Mouse (Mus musculus) limb, embryonic 12.5 days (tissue): Measurements from ENCODE around the gene Tmem163. TPM values are rescaled to one million over a fixed set of nuclear protein-coding genes. Genes with fewer than 3 reads are reported as not detected.

Source experiments
- ATAC-seq: fragments of 200-750 bp; cut with Nextera tagmentation; 2 replicates; pipeline ENCODE4 v1.8.0; 2017; ENCODE audit warnings: low read depth, moderate TSS enrichment; ENCODE audit not compliant: insufficient number of reproducible peaks, insufficient read depth, low FRiP score, low TSS enrichment
- H3K27ac ChIP-seq: fragments of 300-500 bp; sonication (generic); 2 replicates; pipeline ENCODE4 v1.5.1; 2016; ENCODE audit warnings: mild to moderate bottlenecking, moderate library complexity
- H3K27me3 ChIP-seq: fragments of 300-500 bp; sonication (generic); 2 replicates; pipeline ENCODE4 v1.6.1; 2016; ENCODE audit warnings: mild to moderate bottlenecking, moderate library complexity
- H3K36me3 ChIP-seq: fragments of 300-500 bp; sonication (generic); 2 replicates; pipeline ENCODE4 v1.6.1; 2016; ENCODE audit warnings: mild to moderate bottlenecking, moderate library complexity
- H3K4me1 ChIP-seq: fragments of 300-500 bp; sonication (generic); replicated peaks from 2 replicates; pipeline ENCODE4 v1.6.1; 2016
- H3K4me2 ChIP-seq: fragments of 300-500 bp; sonication (generic); 2 replicates; pipeline ENCODE4 v1.6.1; 2016; ENCODE audit warnings: mild to moderate bottlenecking, moderate library complexity
- H3K4me3 ChIP-seq: fragments of 300-500 bp; sonication (generic); replicated peaks from 2 replicates; pipeline ENCODE4 v1.5.1; 2016; ENCODE audit warnings: mild to moderate bottlenecking
- H3K9ac ChIP-seq: fragments of 300-500 bp; sonication (generic); replicated peaks from 2 replicates; pipeline ENCODE4 v1.6.1; 2016; ENCODE audit warnings: mild to moderate bottlenecking, moderate library complexity
- H3K9me3 ChIP-seq: fragments of 300-500 bp; sonication (generic); 2 replicates; pipeline ENCODE4 v1.6.1; 2016; ENCODE audit warnings: mild to moderate bottlenecking, moderate library complexity
- WGBS: fragments of 180-500 bp; shearing (Covaris S2); methylation state at CpG from one replicate; pipeline ENCODE4 v1.1.7; 2016; 5-methylcytosine and 5-hydroxymethylcytosine counted together
- polyA plus RNA-seq: library from polyadenylated mRNA; unstranded; fragments of >200 nt; fragmentation: Nextera tagmentation; extraction: Ambion mirVana; gene quantifications from 2 replicates; pipeline ENCODE4 v1.2.1, GENCODE M21; 2016

The Tmem163 gene
- polyA plus RNA-seq, 1 experiment from 2014 or later: 6.9 TPM

GRCm38 (mm10) chr1:127487161-127487560 is 192.2 kb downstream of the Tmem163 start:
- no peak overlapping the region for H3K4me2 ChIP-seq
- peaks cover 10% of the 10 kb centered on the region for H3K36me3 ChIP-seq
- no peaks in the 10 kb centered on the region for H3K27me3 ChIP-seq
- H3K27ac ChIP-seq: no peak overlapping the region
- no peak for ATAC-seq
- no peak overlapping the region for H3K4me3 ChIP-seq
- no peaks in the 10 kb centered on the region for H3K9me3 ChIP-seq
- H3K4me1 ChIP-seq: no peaks in the 10 kb centered on the region
- 79% methylated on average over 4 of the region's 4 CpGs for WGBS
- no peak overlapping the region for H3K9ac ChIP-seq

GRCm38 (mm10) chr1:127484826-127485225 is 194.5 kb downstream of the Tmem163 start:
- Histone ChIP-seq H3K27ac (no peak overlapping the region), H3K9ac (no peak overlapping the region), H3K4me1 (no peaks in the 10 kb centered on the region), H3K4me2 (no peak overlapping the region), H3K4me3 (no peak overlapping the region), H3K27me3 (no peaks in the 10 kb centered on the region), H3K9me3 (no peaks in the 10 kb centered on the region), H3K36me3 (peaks cover 21% of the 10 kb centered on the region)
- 47% methylated on average over 7 of the region's 7 CpGs for WGBS
- no peak for ATAC-seq

- Histone ChIP-seq H3K27me3 (no peaks in the 10 kb centered on the region), H3K9ac (no peak overlapping the region), H3K4me1 (no peaks in the 10 kb centered on the region), H3K9me3 (no peaks in the 10 kb centered on the region), H3K36me3 (peaks cover 26% of the 10 kb centered on the region), H3K27ac (no peak overlapping the region), H3K4me3 (no peak overlapping the region), H3K4me2 (no peak overlapping the region)
- WGBS: 91% methylated on average over 8 of the region's 8 CpGs
- ATAC-seq: no peak
Observed at GRCm38 (mm10) chr1:127484188-127484587, 195.2 kb downstream of the Tmem163 start.

GRCm38 (mm10) chr1:127482911-127483310 is 196.4 kb downstream of the Tmem163 start:
- no peak for ATAC-seq
- Histone ChIP-seq H3K36me3 (peaks cover 30% of the 10 kb centered on the region), H3K27me3 (no peaks in the 10 kb centered on the region), H3K27ac (no peak overlapping the region), H3K4me3 (no peak overlapping the region), H3K9ac (no peak overlapping the region), H3K4me1 (no peaks in the 10 kb centered on the region), H3K9me3 (no peaks in the 10 kb centered on the region), H3K4me2 (no peak overlapping the region)
- WGBS: 82% methylated on average over 10 of the region's 10 CpGs

GRCm38 (mm10) chr1:127475756-127476155 is 203.6 kb downstream of the Tmem163 start:
- Histone ChIP-seq H3K9me3 (no peaks in the 10 kb centered on the region), H3K4me2 (no peak overlapping the region), H3K27me3 (no peaks in the 10 kb centered on the region), H3K4me1 (no peaks in the 10 kb centered on the region), H3K9ac (no peak overlapping the region), H3K36me3 (peaks cover 40% of the 10 kb centered on the region; the same call in 1 of the 2 replicates), H3K27ac (no peak overlapping the region), H3K4me3 (no peak overlapping the region)
- ATAC-seq: no peak
- 94% methylated on average over 5 of the region's 5 CpGs for WGBS

GRCm38 (mm10) chr1:127470175-127470574 is 209.2 kb downstream of the Tmem163 start:
- H3K4me3 ChIP-seq: no peak overlapping the region
- 82% methylated on average over 4 of the region's 4 CpGs for WGBS

GRCm38 (mm10) chr1:127467238-127467637 is 212.1 kb downstream of the Tmem163 start:
- Histone ChIP-seq H3K36me3 (no peaks in the 10 kb centered on the region), H3K4me3 (no peak overlapping the region), H3K27ac (no peak overlapping the region), H3K4me1 (no peaks in the 10 kb centered on the region), H3K4me2 (no peak overlapping the region), H3K27me3 (no peaks in the 10 kb centered on the region), H3K9ac (no peak overlapping the region), H3K9me3 (no peaks in the 10 kb centered on the region)
- 91% methylated on average over 5 of the region's 5 CpGs for WGBS
- no peak for ATAC-seq

More at GRCm38 (mm10) chr1:127470175-127470574, 209.2 kb downstream of the Tmem163 start:
- H3K9me3 ChIP-seq: no peaks in the 10 kb centered on the region
- peaks cover 7% of the 10 kb centered on the region; the same call in 1 of the 2 replicates for H3K36me3 ChIP-seq
- H3K27me3 ChIP-seq: no peaks in the 10 kb centered on the region
- no peak overlapping the region for H3K9ac ChIP-seq
- no peak overlapping the region for H3K4me2 ChIP-seq
- ATAC-seq: no peak
- no peak overlapping the region for H3K27ac ChIP-seq
- H3K4me1 ChIP-seq: no peaks in the 10 kb centered on the region

GRCm38 (mm10) chr1:127465292-127465691 is 214.1 kb downstream of the Tmem163 start:
- H3K4me3 ChIP-seq: no peak overlapping the region
- no peak for ATAC-seq
- H3K27me3 ChIP-seq: no peaks in the 10 kb centered on the region
- no peak overlapping the region for H3K9ac ChIP-seq
- H3K4me2 ChIP-seq: no peak overlapping the region
- no peak overlapping the region for H3K27ac ChIP-seq
- H3K36me3 ChIP-seq: peaks cover 1% of the 10 kb centered on the region; the same call in 1 of the 2 replicates
- 62% methylated on average over 6 of the region's 6 CpGs for WGBS
- H3K9me3 ChIP-seq: no peaks in the 10 kb centered on the region
- H3K4me1 ChIP-seq: no peaks in the 10 kb centered on the region

GRCm38 (mm10) chr1:127464041-127464440 is 215.3 kb downstream of the Tmem163 start:
- 55% methylated on average over 6 of the region's 6 CpGs for WGBS
- Histone ChIP-seq H3K27ac (no peak overlapping the region), H3K36me3 (peaks cover 7% of the 10 kb centered on the region; the same call in 1 of the 2 replicates), H3K9me3 (no peaks in the 10 kb centered on the region), H3K9ac (no peak overlapping the region), H3K27me3 (no peaks in the 10 kb centered on the region), H3K4me1 (0 out of 2 replicates have a peak, but pooled peaks cover 6% of the 10 kb centered on the region), H3K4me3 (no peak overlapping the region), H3K4me2 (no peak overlapping the region)
- ATAC-seq: no peak

GRCm38 (mm10) chr1:127461017-127461416 is 218.3 kb downstream of the Tmem163 start:
- H3K9me3 ChIP-seq: no peaks in the 10 kb centered on the region
- H3K4me2 ChIP-seq: no peak overlapping the region
- no peak overlapping the region for H3K4me3 ChIP-seq
- H3K27me3 ChIP-seq: no peaks in the 10 kb centered on the region; the same call in 1 of the 2 replicates
- 85% methylated on average over 9 of the region's 9 CpGs for WGBS
- ATAC-seq: no peak
- no peak overlapping the region for H3K27ac ChIP-seq
- peaks cover 7% of the 10 kb centered on the region; the same call in 1 of the 2 replicates for H3K36me3 ChIP-seq
- H3K9ac ChIP-seq: no peak overlapping the region
- 0 out of 2 replicates have a peak, but pooled peaks cover 15% of the 10 kb centered on the region for H3K4me1 ChIP-seq

GRCm38 (mm10) chr1:127459576-127459975 is 219.8 kb downstream of the Tmem163 start:
- Histone ChIP-seq H3K9me3 (no peaks in the 10 kb centered on the region), H3K27me3 (no peaks in the 10 kb centered on the region; the same call in 1 of the 2 replicates), H3K27ac (peak overlapping the region; percentile 9; the same call in 1 of the 2 replicates), H3K4me2 (no peak overlapping the region), H3K36me3 (peaks cover 7% of the 10 kb centered on the region; the same call in 1 of the 2 replicates), H3K4me1 (0 out of 2 replicates have a peak, but pooled peaks cover 15% of the 10 kb centered on the region), H3K4me3 (no peak overlapping the region), H3K9ac (no peak overlapping the region)
- ATAC-seq: no peak
- 74% methylated on average over 7 of the region's 7 CpGs for WGBS

GRCm38 (mm10) chr1:127459015-127459451 is 220.3 kb downstream of the Tmem163 start:
- Histone ChIP-seq H3K4me1 (0 out of 2 replicates have a peak, but pooled peaks cover 15% of the 10 kb centered on the region), H3K4me2 (no peak overlapping the region), H3K27me3 (no peaks in the 10 kb centered on the region; the same call in 1 of the 2 replicates), H3K9me3 (no peaks in the 10 kb centered on the region), H3K27ac (peak overlapping the region; percentile 9; the same call in 1 of the 2 replicates), H3K4me3 (no peak overlapping the region), H3K36me3 (peaks cover 7% of the 10 kb centered on the region; the same call in 1 of the 2 replicates), H3K9ac (no peak overlapping the region)
- WGBS: 9% methylated on average over 6 of the region's 6 CpGs
- peak; percentile 82; the same call in 1 of the 2 replicates for ATAC-seq
